Mouse (Mus musculus): Measurements from ENCODE around the gene Ugt1a5.
"Not testable (repeated sequence)": the region's sequence is repeated elsewhere in the genome, so short reads cannot be mapped to it uniquely, and the experiment has no call there.

Ugt1a5 gene

DNA sequence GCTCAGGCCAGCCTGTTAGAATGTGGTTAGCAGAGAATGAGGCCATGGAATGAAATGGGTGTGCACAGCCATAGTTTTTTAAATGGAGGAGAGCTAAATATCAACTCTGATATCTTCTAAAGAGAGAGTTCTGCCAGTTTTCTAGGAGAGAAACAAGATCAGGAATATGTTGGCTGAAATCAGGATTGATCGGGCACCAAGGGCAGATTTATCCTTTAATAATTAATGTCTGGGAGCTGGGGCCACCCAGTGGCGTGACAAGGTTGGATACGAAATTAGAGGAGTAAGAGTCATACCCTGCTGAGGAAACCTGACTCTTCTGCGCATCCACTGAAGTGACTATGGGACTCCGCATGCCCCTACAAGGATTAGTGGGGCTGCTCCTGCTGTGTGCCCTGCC lies at the start of gene Ugt1a5:
Gene Ugt1a5 (plus strand): TSS at position 302 of the 400 bp plus-strand sequence.
- no peak for DNase-seq (ENCODE audit: low spot score in 2 of 2)

DNA sequence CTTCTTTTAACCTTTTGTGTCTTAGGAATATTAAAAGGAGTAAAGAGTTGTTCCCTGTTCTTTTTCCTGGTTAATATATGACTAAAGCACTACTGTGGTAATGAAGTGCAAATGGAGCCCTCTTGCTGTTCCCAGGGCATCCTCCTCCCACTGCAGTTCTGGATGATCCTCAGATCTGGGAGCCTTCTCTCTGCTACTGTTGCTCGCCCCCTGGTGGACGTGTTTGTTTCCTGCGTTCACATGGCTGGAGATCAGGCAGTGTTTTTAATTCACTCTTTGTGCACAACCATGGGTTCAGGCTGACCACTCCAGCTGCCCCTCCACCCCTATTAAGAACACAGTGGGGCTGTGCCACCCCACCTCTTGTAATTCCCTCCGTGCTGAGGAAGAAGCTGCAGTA lies 45.3 kb upstream of the Ugt1a5 start:
- not testable (repeated sequence) for DNase-seq (ENCODE audit: low spot score in 2 of 2)

DNA sequence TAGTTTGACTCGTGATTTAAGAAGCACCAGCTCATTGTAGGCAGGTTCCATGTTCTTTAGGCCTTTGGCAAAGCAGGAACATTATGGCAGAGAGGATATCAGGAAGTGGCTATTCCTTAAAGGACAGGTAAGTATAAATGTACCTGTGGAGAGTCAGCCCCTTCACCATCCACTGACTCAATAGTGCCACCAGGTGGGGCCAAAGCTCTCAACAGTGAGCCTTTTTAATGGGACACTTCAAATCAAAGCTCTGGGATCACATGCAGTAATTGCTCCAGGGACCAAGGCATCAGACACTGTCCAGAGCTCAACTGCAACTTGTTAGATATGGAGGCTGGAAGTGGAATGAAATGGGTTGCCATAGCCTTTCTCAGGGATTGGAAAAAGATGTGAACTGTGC lies 44.3 kb upstream of the Ugt1a5 start:
- DNase-seq (ENCODE audit: low spot score in 2 of 2) = not testable (repeated sequence)

DNA sequence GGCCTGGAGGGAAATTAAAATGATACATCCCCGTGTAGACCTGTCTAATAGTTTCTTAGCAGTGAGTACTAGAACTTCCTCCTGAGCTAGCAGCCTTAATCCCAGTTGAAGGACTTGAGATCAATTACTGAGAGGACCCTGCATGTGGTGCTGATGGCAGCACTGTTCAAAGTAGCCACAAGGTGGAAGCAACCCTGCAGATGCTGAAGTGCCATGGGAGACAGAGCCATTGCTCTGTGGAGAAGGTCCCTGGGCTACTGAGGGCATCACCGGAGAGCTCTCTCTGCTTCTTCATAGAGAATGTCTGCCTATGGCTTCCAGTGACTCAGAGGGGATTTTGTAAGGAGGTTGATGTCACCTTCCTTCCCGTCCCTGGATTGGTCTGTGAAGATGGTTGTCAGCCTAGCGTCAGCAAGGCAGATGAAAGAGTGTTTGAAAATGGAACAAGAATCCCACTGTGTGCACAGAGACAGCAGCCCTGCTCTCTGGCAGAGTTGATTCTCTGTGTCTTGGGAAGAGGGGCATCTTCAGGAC lies 39.9 kb upstream of the Ugt1a5 start:
- DNase-seq (ENCODE audit: low spot score in 2 of 2) = not testable (repeated sequence)

DNA sequence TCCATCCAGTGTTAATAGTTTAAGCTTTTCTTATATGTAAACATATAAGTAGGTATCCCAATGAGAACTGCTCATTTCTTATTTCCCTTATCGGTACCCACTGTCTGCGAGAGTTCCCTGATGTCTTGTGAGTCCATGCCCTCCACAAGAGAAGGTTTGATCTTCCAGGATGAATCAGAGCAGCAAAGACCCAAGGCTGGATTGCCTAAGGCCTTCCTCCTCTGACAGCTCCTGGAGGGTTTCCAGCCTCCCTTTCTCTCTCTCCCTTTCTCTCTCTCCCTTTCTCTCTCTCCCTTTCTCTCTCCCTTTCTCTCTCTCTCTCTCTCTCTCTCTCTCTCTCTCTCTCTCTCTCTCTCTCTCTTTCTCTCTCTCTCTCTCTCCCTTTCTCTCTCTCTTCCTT lies 36.7 kb upstream of the Ugt1a5 start:
- not testable (repeated sequence) for DNase-seq (ENCODE audit: low spot score in 2 of 2)

DNA sequence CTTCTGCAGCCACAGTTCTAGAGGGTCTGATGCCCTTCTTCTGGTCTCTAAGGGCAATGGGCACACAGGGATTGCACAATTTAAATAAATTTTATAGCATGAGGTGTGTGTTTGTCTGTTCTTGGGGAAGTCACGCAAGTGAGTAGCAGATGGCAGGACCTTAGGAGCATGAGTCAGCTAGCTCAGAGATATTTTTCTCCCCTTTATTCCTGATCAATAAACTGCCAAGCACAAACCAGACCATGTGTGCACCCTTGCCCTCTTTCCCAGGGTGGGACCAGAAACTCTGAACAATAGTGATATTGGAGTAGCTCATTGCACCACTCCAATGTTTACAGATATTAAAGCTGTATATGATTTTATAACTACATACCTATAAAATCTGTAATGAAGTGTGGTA lies 35.6 kb upstream of the Ugt1a5 start:
- not testable (repeated sequence) for DNase-seq (ENCODE audit: low spot score in 2 of 2)

DNA sequence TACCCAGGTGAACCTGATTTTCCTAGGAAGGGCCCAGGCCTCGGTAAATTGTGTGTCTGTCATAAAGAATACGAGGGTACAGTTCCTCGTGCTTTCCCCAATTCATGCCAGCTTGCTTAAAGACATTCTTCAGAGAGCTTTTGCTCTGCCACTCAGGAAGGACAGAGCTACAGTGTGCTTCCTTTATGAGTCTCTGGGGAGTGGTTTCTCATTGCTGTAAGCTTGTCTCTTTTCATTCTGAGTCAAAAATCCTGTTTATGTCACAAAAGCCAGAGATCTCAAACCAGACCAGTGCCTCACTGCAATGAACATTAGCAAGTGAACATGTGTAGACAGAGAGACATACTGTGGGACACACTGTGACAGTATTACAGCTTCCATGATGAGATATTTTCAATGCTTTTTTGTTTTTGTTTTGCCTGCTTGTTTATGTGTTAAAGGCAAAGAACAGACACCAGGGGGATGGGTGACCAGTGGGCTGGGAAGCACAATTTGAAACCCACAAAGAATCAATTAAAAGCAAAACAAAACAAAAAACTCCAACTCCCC lies 31.8 kb upstream of the Ugt1a5 start:
- no peak for DNase-seq (ENCODE audit: low spot score in 2 of 2)

DNA sequence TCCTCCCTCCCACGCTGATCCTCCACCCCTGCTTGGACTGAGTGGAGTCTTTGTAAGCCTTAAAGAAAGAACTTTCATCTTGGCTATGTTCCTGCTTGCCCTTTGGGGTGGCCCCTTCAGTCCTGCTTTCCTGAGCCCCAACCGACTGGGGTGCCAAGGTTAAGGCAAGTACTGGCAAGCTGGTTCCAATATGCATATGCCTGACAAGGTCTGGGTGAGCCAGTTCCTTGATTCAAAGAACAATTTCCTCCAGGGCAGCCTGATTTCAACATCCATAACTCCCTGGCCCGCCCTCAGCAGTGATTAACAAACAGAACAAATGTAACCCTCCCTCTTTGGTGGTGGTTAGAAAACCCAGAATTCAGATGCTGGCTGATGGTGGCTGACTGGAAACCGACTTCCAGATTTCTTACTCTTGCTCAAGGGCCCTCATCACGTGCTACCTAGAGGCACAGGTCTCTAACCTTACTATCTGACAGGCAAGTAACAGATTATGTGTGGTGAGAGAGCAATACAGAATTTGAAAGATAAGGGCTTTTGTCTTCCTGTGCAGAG lies 31.3 kb upstream of the Ugt1a5 start, which contains the start of gene Ugt1a6a:
Gene Ugt1a6a (plus strand): TSS at position 353 of the 555 bp plus-strand sequence.
- not testable (repeated sequence) for DNase-seq (ENCODE audit: low spot score in 2 of 2)

DNA sequence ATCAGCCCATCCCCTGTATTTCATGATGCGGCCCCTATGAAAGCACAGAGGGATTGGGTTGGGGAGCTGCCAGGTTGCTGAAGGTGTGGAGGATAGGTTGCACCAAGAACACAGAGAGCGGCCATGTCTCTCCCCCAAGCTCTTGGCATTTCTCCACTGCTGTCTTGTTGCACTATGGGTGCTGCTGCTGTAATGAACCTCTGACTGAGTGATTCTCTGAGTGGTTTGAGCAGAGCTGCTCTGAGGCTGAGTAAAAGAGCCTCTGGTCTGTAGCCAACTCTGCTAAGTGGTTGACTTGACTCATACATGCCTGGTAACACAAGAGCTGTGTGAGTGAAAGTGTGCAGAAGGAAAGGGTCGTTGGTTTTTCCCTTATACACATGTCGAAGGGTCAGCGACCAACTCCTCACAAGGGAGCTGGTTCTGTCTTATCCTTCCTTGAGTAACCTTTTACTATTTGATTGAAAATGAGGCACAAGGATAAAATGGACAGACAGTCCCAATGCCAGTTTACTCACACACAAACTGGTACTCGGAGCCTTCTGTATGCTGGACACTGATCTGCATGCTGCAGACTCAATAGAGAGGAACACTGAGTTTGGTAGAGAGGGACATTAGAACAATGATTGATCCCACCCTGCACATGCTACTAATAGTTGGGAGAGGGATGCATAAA lies 30.4 kb upstream of the Ugt1a5 start:
- not testable (repeated sequence) for DNase-seq (ENCODE audit: low spot score in 2 of 2)

DNA sequence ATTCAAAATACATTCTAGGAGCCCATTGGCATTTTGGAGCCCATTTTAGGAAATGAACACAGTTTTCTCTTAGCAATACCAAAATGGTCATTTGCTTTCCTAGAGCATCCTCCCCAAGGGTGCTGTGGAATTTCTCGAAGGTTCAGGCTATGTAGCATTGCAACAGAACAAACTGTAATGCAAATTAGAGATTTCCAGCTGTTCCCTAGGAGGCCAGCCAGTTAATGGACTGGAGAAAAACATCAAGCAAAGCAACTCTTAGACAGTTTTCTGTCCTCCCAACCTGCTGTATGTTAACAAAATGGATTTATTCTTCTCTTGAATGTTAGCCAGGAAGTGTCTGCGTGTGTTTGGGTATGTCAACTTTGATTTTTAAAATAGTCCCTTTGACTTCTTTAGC lies 29.2 kb upstream of the Ugt1a5 start:
- DNase-seq (ENCODE audit: low spot score in 2 of 2) = no peak

DNA sequence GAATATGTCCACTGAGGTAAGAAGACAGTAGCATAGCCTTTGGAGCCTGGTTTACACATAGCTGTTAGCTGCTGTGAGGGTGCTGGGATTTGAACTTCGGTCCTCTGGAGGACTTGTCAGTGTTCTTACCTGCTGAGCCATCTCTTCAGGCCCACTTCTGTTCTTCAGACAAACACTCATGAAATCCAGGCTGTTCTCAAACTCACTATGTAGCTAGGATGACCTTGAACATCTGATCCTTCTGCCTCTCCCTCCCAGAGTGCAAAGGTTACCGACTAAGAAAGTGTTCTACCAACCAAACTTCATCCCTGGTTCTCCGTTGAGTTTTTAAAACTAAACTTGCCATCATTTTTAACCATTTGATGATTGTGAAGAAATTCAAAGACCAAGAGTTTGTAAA lies 28.5 kb upstream of the Ugt1a5 start:
- DNase-seq (ENCODE audit: low spot score in 2 of 2) = no peak

DNA sequence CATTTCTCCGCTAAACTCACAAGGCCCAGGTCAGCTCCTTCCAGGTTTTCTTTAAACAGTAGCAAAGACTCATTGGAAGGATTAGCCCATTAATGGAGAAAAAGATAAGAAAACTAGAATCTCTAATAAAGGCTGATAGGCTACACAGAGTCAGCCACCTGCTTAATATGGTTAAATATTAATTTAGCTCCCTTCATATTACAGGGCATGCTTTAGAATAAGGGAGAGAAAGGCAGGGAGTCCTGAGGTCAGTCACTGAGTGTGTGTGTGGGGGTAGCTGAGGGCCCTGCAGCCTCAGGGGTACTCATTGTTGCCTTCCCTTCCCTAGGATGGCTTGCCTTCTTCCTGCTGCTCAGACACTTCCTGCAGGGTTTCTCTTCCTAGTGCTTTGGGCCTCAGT lies 27.7 kb upstream of the Ugt1a5 start:
- DNase-seq (ENCODE audit: low spot score in 2 of 2) = no peak

DNA sequence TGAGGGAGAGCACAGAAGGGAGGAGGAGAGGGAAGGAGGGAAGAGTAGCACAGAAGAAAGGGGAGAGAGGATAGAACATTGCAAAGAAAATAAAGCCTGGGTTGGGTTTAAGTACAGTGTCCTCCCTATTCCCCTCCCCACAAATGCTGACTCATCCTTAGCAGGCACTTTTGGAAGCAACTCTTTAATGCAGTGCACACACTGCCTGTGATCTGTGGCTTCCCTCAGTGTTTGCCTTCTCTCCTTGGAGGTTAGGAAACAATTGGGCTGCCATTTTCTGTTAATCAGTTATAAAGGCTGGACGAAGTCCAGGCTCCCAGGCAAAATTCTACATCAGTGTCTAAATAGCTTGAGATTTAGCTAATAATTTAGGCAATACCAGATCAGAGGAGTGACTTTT lies 25.3 kb upstream of the Ugt1a5 start:
- not testable (repeated sequence) for DNase-seq (ENCODE audit: low spot score in 2 of 2)

DNA sequence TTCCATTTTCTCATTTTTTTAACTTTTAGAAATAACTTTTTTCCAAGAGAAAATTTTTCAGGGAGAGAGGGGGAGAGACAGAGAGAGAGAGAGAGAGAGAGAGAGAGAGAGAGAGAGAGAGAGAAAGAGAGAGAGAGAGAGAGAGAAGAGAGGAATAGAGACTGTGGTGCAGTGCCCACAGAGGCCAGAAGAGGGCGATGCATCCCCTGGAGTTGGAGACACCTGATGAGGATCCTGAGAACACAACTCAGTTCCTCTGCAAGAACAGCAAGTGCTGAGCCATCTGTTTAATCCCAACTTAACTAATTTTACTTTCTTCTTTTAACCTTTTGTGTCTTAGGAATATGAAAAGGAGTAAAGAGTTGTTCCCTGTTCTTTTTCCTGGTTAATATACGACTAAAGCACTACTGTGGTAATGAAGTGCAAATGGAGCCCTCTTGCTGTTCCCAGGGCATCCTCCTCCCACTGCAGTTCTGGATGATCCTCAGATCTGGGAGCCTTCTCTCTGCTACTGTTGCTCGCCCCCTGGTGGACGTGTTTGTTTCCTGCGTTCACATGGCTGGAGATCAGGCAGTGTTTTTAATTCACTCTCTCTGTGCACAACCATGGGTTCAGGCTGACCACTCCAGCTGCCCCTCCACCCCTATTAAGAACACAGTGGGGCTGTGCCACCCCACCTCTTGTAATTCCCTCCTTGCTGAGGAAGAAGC lies 21.7 kb upstream of the Ugt1a5 start:
- not testable (repeated sequence) for DNase-seq (ENCODE audit: low spot score in 2 of 2)

DNA sequence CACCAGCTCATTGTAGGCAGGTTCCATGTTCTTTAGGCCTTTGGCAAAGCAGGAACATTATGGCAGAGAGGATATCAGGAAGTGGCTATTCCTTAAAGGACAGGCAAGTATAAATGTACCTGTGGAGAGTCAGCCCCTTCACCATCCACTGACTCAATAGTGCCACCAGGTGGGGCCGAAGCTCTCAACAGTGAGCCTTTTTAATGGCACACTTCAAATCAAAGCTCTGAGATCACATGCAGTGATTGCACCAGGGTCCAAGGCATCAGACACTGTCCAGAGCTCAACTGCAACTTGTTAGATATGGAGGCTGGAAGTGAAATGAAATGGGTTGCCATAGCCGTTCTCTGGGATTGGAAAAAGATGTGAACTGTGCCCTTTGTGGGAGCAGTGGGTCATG lies 20.5 kb upstream of the Ugt1a5 start:
- not testable (repeated sequence) for DNase-seq (ENCODE audit: low spot score in 2 of 2)

DNA sequence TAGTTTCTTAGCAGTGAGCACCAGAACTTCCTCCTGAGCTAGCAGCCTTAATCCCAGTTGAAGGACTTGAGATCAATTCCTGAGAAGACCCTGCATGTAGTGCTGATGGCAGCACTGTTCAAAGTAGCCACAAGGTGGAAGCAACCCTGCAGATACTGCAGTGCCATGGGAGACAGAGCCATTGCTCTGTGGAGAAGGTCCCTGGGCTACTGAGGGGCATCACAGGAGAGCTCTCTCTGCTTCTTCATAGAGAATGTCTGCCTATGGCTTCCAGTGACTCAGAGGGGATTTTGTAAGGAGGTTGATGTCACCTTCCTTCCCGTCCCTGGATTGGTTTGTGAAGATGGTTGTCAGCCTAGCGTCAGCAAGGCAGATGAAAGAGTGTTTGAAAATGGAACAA lies 15.7 kb upstream of the Ugt1a5 start:
- not testable (repeated sequence) for DNase-seq (ENCODE audit: low spot score in 2 of 2)

DNA sequence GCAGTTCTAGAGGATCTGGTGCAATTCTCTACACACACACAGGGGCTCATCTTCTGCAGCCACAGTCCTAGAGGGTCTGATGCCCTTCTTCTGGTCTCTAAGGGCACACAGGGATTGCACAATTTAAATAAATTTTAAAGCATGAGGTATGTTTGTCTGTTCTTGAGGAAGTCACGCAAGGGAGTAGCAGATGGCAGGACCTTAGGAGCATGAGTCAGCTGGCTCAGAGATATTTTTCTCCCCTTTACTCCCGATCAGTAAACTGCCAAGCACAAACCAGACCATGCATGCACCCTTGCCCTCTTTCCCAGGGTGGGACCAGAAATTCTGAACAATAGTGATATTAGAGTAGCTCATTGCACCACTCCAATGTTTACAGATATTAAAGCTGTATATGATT lies 7.4 kb upstream of the Ugt1a5 start:
- DNase-seq (ENCODE audit: low spot score in 2 of 2) = no peak

DNA sequence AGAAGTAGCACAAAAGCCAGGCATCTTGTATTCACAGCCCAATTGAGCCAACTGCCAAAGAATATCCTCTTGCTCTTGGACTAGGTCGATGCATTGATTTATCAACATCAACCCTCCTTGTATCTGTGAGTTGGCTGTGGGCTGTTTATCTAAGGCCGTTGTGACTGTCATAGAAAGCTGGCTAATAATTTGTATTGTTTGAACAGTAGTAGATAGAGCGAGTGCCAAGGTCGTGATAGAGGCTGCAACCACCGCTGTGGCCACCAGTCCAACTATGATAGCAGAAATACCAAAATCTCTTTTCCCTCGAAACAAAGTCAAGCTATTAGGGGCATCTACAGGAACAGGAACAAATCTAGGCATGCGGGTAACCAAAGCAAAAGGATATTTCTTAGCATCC lies 6.4 kb downstream of the Ugt1a5 start:
- DNase-seq (ENCODE audit: low spot score in 2 of 2) = not testable (repeated sequence)

DNA sequence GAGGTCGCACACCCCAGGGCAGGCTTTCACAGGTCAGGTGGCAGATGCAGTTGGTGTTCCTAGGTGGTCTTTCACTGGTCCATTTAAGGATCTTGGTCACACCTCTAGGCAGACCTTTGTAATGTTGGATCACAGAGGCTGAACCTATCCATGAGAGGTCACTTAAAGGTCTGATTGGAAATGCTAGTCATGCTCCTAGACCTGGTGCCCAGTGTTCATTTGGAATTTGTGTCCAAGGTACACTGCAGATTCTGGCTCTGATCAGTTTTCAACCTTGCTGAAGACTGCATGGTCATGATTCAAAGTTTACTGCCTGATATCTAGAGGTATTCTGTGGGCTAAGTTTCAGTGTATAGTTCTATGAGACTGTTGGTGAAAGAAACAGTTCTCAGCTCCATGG lies 13.8 kb downstream of the Ugt1a5 start:
- DNase-seq (ENCODE audit: low spot score in 2 of 2) = no peak

DNA sequence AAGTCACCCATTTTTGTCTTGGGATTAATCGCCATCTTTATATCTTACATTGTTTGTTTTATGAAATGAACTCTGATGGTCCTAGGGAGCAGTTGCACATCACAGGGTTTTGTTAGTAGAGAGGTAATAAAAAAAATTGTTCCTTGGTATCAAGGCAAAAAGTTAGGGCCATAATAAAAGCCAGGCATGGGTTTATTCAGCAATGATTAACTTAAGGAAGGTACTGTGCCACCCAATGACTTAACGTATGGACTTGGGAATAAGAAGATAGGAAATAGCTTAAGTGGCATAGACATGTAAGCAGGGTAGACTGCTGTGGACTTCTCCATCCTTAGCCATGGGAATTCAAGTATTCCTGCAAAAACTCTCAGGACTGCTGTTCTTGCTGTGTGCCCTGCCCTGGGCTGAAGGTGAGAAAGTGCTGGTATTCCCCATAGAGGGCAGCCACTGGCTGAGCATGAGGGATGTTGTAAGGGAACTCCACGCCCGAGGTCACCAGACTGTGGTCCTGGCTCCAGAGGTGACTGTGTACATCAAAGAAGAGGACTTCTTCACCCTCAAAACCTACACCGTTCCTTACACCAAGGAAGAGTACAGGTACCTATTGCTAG lies 20.6 kb downstream of the Ugt1a5 start:
- DNase-seq (ENCODE audit: low spot score in 2 of 2) = no peak

DNA sequence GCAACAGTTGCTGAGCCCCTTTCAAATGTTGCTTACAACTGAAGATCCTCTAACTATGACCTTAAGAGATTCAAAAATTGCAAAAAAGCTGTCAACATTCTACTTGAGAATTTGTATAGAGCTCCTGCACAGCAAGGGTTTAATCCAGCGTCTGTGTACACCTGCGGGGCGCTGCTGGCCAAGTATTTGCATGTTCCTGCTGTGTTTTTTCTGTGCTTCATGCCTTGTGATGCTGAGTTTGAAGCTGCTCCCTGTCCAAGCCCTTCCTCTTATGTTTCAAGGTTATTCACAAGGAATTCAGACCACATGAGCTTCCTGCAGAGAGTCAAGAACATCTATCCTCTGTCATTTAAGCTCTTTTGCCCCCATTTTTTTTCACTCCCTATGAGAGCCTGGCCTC lies 26.3 kb downstream of the Ugt1a5 start:
- no peak for DNase-seq (ENCODE audit: low spot score in 2 of 2)

DNA sequence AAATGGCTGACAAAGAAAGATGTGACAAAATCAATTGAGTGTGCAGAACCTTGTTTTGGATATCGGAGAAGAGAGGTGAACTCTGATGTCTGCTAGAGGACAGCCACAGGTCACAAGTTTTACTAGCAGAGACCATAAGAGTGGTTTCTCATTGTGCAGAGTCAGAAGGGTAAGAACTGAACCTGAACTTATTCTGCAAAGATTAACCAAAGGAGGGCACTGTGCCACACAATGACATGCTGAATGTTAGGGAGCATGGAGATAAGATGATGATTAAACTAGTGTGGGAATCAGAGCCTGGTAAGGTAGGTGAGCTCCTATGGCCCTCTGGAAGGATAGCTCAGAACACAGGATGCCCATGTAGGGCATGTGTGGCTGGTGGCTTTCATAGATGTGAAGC lies 29.9 kb downstream of the Ugt1a5 start:
- DNase-seq (ENCODE audit: low spot score in 2 of 2) = no peak
